Mouse (Mus musculus) cortical plate, adult 2 months (tissue): ENCODE results near the gene Mcu.

Experiments used
- CTCF ChIP-seq: fragments of 200-500 bp; IDR thresholded peaks from 2 replicates; pipeline ENCODE4 v1.5.1; 2011; ENCODE audit warnings: mild to moderate bottlenecking, control low read depth, low read length; ENCODE audit not compliant: insufficient read depth; ENCODE audit errors: extremely low read depth
- POLR2A ChIP-seq: fragments of 200-500 bp; IDR thresholded peaks from 2 replicates; pipeline ENCODE4 v1.6.1; 2011; ENCODE audit warnings: mild to moderate bottlenecking, low read length, control low read depth; ENCODE audit not compliant: insufficient read depth; ENCODE audit errors: extremely low read depth

DNA sequence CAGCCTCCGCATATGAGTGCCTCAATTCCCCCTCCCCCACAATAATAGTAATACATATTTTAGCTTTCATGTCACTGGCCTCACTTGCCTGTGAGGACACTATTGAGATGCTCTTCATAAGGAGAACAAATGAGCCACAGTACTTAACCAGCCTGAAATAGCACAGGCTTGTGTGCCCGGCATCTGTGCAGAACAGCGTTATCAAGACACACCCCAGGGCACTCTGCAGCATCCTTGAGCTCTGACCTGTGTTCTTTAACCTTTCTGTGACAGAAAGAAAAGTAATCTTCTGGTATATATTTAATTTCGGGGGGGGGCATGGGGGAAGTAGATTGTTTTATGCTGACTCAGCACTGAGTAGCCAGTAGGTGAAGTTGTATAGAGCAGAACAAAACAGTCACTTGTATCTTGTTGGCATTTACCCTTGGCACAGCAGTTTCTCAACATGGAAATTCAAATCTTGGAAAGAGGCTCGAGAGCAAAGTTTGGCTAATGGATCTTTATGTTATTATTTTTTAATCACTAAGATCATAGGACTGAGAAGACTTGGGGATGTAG lies 30.4 kb upstream of the Mcu start:
- TF ChIP-seq CTCF = no peak
- no peak for TF ChIP-seq POLR2A
